Mouse (Mus musculus) B cell, adult 2 months (primary cell): ENCODE results near the gene Ifngr2.
A peak's percentile ranks its signal among the peaks of the same experiment; 100 is the strongest.

Experiments
- DNase-seq, 2 experiments: peaks; one replicate each; pipeline ENCODE4 v3.0.0; 2022

The Ifngr2 gene

DNA sequence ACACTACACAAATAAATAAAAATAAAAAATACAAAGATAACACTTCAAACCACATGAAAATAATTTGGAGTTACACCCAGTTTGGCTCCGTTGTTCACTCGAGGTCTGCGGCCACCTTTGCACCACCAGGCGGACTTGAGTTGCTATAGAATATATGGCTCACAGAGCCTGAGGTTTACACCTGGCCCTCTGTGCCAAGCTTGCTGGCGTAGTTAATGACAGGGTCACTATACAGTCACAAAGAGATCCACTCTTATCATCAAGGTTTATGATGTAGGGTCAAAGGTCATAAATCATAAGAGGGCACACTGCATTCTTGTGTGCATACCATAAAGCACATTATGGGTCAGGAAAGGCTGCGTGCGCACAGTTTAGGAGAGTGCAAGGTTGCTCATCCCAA, 19.1 kb downstream of the Ifngr2 start:
- no peak for DNase-seq

DNA sequence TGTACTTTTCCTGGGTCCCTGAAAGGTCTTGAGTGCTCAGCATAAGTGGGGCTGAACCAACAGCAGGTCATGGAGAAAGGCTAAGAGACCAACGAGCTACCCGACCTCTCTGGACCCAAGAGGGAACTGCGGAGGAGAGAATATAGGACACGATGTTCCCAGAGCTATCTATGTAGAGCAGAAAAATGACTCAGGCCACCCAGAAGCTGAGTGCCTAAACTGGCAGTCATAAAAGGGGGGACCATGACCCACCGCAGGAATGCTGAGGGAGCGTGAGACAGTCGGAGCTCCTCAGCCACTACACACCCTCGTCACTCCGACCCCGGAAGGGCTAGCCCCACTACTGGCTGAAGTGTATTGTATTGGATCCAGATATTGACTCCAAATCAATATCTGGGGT, 22.1 kb downstream of the Ifngr2 start:
- DNase-seq: no peak

DNA sequence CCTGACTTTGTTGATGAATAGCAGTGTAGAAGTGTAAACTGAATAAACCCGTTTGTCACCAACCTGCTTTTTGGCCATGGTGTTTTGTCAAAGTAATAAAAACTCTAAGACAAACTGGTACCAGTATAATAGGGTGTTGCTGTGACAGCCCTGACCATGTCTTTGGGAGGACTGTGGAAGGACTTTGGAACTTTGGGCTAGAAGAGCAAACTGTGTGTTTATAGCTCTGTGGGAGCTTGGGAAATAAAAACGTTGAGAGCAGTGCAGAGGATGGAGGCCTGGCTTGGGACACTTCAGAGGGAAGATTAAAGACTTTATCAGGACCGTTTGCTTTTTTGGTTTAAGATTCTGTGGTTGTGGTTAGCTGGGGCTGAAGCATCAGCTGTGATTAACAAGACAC, 24.2 kb downstream of the Ifngr2 start:
- DNase-seq: no peak

DNA sequence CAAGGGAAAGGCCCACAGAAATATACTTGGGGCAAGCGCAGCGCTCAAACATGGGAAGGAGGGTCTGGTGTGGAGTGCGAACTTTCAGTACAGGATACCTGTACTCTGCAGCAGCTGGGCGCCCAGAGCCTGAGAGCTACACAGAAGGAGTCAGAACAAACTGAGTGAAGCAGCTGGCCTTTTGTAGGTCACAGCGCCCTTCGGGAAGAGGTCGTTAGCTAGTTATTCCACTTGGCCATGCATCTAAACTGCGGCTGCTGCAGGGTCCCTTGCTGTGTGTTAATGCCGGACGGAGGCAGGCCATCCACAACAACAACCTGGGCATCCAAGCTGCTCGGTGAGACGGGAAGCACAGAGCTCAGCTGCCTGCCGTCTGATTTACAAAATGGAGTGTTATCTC, 28.3 kb downstream of the Ifngr2 start:
- DNase-seq: no peak

- DNase-seq: no peak
Measured at GRCm38 (mm10) chr16:91578980-91579720, 32.3 kb downstream of the Ifngr2 start.

GRCm38 (mm10) chr16:91582307-91582706, 35.4 kb downstream of the Ifngr2 start:
- peak; percentile 73 to 75 for DNase-seq

DNA sequence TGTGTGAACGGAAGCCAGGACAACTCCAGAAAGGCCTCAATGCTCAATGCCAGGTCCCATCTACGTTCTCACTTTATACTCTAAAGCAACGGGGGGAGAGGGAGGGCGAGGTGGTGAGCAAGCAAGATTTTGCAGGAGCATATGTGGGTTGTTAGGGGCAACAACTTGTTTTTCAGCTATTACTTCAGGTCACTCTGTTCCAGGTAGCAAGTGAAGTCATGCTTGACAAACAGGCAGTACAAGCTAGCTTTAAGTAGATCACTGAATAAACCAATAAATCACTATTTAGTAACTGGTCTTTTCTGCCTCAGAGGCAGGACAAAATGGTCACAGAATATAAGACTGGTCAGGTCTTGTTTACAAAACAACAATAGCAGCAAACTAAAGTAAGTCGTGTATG, 38.7 kb downstream of the Ifngr2 start:
- no peak for DNase-seq

GRCm38 (mm10) chr16:91586244-91586643, 39.4 kb downstream of the Ifngr2 start:
- DNase-seq: no peak

GRCm38 (mm10) chr16:91587730-91588453, 41.0 kb downstream of the Ifngr2 start:
- no peak for DNase-seq

- no peak for DNase-seq
Measured at GRCm38 (mm10) chr16:91588703-91589102, 41.8 kb downstream of the Ifngr2 start.

- DNase-seq: no peak
Measured at GRCm38 (mm10) chr16:91592162-91592561, 45.3 kb downstream of the Ifngr2 start.

DNA sequence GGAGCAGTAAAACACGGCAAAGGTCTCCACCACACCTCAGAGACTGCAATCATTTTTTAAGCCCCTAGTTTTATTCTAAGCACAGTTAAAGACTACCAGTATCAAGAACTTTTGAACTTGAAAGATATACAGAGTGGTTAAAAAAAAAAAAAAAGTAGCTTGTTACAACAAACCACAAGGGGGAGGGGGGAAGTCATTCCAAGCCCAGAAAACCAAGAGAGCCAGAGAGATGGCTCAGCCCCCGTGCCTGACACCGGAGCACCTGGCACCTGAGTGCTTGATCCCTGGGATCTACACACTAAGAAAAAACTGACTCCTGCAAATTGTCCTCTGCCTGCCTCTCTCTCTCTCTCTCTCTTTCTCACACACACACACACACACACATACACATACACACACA, 46.4 kb downstream of the Ifngr2 start:
- DNase-seq: no peak

DNA sequence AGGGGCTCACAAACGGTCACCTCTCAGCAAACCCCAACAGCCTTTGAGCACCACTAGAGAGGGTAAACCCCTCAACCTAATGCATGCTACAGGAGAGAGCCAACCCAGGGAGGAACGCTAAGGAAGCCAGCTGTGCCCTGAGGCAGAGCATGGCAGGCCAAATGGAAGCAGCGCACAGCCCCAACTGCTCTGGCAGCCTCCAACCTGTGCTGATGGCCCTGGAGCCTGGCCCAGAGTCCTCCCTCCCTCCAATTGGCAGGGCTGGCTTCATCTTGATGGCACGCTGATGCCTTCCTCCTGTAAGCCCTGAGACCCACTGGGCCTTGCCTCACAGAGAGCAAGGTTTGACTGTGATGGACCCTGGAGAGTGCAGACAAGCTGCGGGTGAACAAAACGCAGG, 48.2 kb downstream of the Ifngr2 start:
- DNase-seq: no peak

- DNase-seq: peak; percentile 41 to 53
Measured at GRCm38 (mm10) chr16:91596397-91596778, 49.5 kb downstream of the Ifngr2 start.

DNA sequence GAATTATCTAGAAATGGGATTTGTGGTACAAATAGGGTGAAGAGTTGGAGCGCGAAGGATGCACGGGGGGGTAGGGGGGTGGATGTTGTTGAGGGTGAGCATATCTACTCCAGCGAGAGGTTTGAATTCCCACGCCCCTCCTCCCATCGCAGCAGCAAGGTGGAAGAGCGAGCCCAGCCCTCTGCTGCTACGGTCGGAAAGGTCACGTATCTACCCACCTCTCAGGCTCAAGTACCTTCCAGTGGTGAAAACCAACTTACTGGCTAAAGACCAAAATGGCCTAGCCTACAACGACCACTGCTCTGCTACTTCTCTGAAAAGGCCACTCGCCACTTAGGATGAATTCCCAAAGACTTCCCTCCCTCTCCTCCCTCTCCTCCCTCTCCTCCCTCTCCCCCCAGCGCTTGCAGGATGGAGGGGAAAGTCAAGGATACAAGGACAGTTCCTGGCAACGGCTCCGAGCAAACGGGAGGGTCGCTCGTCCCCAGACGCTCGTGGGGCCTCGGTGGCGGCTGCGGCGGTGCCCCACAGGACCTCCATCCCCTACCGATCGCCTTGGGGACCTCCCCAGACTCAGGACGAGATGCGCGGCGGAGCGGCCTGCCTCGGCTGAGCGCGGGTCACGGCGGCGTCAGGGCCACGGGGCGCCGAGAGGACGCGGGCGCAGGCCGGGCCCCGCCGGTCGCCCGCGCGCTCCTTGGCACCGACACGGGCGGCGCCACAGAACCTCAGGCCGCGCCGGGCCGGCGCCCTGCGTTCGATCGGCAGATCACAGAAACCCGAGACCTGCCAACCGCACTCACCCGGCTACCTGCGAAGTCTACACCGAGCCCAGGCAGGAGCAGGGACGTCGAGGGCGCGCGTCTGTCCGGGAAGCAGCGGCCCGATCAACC, 50.2 kb downstream of the Ifngr2 start:
- peak; percentile 43 to 51 for DNase-seq

DNA sequence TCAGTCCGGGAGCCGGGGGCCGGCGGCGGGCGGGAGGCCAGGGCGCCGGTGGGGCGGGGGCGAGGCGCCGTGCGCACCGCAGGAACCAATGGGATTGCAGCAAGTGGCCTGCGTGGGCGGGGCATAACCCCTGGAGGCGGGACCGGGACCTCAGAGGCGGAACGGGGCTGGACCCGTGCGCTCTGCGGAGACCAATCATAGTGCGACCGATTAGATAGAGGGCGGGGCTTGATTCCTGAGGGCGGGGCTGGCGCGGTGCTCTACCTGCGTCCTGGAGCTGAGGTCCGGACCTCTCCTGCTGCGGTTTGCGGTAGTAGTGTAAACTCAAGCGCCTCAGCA, 50.8 kb downstream of the Ifngr2 start, which contains the start of gene Tmem50b:
TSS of gene Tmem50b (minus strand) at position 129 of the 339 bp plus-strand sequence.
- peak; percentile 99 to 100 for DNase-seq

- DNase-seq: no peak
Measured at GRCm38 (mm10) chr16:91599242-91599641, 52.4 kb downstream of the Ifngr2 start.

DNA sequence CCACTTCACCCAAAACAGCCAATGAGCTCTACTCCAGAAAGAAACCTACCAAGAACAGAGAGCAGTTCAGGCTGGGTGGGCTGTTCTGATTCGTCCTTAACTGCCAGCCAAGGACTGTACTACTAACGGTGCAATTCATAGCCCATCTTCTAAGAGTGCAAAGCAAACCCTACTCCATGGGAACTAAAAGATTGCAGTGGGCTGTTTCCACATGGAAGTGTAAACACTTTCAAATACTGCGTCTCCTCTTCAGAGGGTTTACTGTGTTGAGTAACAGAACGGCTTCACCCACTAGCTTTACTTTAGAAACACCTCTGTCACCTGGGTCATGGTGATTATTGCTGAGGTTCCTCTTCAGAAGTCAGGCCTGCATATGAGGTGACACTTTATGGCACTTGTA, 54.2 kb downstream of the Ifngr2 start:
- DNase-seq: no peak

DNA sequence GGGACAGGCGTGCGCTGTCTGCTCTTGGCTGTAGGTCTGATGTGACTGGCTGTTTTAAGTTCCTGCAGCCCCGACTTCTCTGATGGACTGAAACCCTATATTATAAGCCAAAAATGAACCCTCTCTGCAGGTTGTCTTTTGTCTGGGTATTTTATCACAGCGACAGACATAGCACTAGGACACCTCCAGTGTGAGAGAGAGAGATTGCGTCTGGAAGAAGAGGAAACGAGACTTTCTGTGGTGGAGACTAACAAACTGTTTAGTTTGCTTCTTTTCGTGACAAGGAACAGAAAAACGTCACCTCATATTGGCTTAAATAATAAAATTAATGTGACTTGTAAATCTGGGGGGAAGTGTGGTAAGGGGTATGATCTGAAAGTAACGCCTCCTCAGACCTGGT, 54.8 kb downstream of the Ifngr2 start:
- DNase-seq: peak; percentile 32 to 49

DNA sequence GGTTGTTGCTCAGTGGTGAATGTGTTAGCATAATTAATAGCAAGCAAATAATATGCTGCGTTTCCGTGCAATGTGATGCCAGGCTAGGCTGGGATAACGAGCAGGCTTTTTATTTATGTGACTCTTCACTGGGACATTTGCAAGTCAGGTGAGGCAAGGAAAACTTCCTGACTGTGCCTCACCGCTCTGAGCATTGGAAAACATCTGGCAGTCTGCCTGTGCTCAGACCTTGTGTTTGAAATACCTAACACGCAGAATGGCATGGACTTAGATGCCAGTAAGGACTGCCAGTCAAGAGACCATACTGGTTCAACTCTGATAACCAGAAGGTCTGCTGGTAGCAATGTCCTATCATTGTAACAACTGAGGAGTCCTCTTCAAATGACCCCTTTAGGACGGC, 58.3 kb downstream of the Ifngr2 start:
- no peak for DNase-seq

- no peak for DNase-seq
Measured at GRCm38 (mm10) chr16:91606958-91607357, 60.1 kb downstream of the Ifngr2 start.

DNA sequence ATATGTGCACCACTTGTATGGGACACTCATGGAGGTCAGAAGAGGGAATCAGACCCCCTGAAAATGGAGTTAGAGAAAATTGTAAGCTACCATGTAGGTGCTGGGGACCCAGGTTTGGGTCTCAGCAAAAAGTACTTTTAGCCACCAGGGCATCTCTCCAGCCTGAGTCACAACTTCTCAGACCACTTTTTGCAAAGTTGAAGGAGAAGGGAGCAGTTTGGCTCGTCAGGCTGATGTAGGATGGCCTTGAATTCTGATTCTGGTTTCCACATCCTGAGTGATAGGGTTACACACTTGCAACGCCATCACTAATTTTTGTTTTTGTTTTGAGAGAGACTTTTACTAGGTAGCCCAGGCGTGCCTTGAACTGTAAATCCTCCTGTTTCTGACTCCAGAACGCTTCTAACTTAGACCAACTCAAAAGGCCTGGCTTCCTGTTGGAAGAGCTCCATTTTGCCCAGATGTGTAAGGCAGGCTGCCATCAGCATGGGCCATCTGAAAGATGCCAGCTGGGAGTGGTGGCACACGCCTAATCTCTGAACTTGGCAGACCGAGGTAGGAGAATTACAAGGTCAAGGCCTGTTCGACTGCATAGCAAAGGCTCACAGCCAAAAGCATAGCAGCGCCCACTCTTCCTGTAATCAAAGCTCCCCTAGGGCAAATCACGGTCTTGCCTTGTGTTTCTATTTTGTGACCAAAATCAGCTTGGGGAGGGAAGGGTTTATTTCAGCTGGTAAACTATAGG, 62.8 kb downstream of the Ifngr2 start:
- DNase-seq: no peak

DNA sequence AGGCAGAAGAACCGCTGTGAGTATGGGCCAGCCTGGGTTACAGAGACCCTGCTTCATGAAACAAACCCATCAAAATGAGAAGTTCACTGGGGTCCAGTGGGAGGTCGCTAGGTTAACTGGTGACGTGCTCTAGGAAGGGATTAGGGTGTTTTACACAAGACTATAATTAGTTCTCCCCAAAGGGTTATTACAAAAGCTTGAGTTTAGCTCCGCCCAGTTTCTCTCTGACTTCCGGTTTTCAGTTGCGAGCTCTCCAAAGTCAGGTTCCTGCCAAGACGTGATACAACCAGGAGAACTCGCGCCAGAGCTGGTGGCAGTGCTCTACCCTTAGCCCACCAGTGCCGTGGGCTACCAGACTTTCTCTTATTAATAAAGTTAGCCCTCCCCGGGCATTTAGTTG, 64.4 kb downstream of the Ifngr2 start:
- no peak for DNase-seq
